Mouse (Mus musculus) CH12.LX (cell line): ENCODE data around the gene Pitx3. TPM values are rescaled to one million over a fixed set of nuclear protein-coding genes. Genes with fewer than 3 reads are reported as not detected.

ENCODE experiments used
- DNase-seq: peaks from one replicate; pipeline ENCODE4 v3.0.0-alpha.2; 2013; ENCODE audit errors: extremely low read depth
- H3K27ac ChIP-seq: 2 replicates; pipeline ENCODE4 v1.5.1; 2012; ENCODE audit warnings: low read depth, mild to moderate bottlenecking, control low read depth, moderate library complexity; ENCODE audit not compliant: insufficient read depth
- H3K27me3 ChIP-seq: replicated peaks from 2 replicates; pipeline ENCODE3; 2012; ENCODE audit warnings: inconsistent platforms
- H3K36me3 ChIP-seq, 2 experiments: replicated peaks in 1 of 2; 2 replicates each; pipeline versions ENCODE3 to v1.6.1; 2012; ENCODE audit warnings: inconsistent platforms in 1 of 2, low read length in 1 of 2, mild to moderate bottlenecking in 1 of 2, mixed read lengths in 1 of 2, moderate library complexity in 1 of 2; ENCODE audit not compliant: control insufficient read depth in 1 of 2, insufficient read depth in 1 of 2
- H3K4me1 ChIP-seq, 2 experiments: 2 replicates each; pipeline ENCODE4 v1.6.1; 2012; ENCODE audit warnings: inconsistent platforms in 1 of 2, moderate library complexity in 1 of 2; ENCODE audit not compliant: insufficient read depth in 2 of 2, control insufficient read depth in 1 of 2
- H3K4me2 ChIP-seq: 2 replicates; pipeline ENCODE4 v1.6.1; 2012; ENCODE audit warnings: low read depth, mild to moderate bottlenecking, control low read depth; ENCODE audit not compliant: poor library complexity, insufficient read depth, severe bottlenecking
- H3K4me3 ChIP-seq, 3 experiments: fragments of 150-350 bp in 1 of 3; sonication (generic) in 1 of 3; replicated peaks in 1 of 3; 2 replicates each; pipeline versions ENCODE3 to v1.5.1; 2011 to 2012; ENCODE audit warnings: low read depth in 2 of 3, low read length in 2 of 3, mild to moderate bottlenecking in 2 of 3, moderate library complexity in 2 of 3, control low read depth in 1 of 3, improper control_type of control experiment in 1 of 3, inconsistent platforms in 1 of 3, mixed read lengths in 1 of 3; ENCODE audit not compliant: poor library complexity in 1 of 3
- H3K79me2 ChIP-seq: replicated peaks from 2 replicates; pipeline ENCODE4 v1.6.1; 2012; ENCODE audit warnings: mild to moderate bottlenecking, moderate library complexity; ENCODE audit not compliant: control insufficient read depth, poor library complexity, insufficient read depth, severe bottlenecking; ENCODE audit errors: extremely low read depth
- H3K9ac ChIP-seq: 2 replicates; pipeline ENCODE4 v1.6.1; 2012; ENCODE audit warnings: low read depth, mild to moderate bottlenecking, control low read depth, moderate library complexity; ENCODE audit not compliant: insufficient read depth
- H3K9me3 ChIP-seq: replicated peaks from 2 replicates; pipeline ENCODE3; 2012; ENCODE audit warnings: low read length, inconsistent platforms, mixed read lengths
- CHD1 ChIP-seq: IDR thresholded peaks from 2 replicates; pipeline ENCODE4 v1.6.1; 2012; ENCODE audit warnings: low read depth, low read length, improper control_type of control experiment, inconsistent platforms
- CTCF ChIP-seq, 2 experiments: IDR thresholded peaks in 1 of 2; conservative IDR thresholded peaks in 1 of 2; 2 replicates each; pipeline ENCODE4 v1.5.1; 2011 to 2012; ENCODE audit warnings: low read depth in 2 of 2, low read length in 2 of 2, improper control_type of control experiment in 1 of 2, inconsistent platforms in 1 of 2, mild to moderate bottlenecking in 1 of 2, moderate library complexity in 1 of 2
- E2F4 ChIP-seq: IDR thresholded peaks from 2 replicates; pipeline ENCODE4 v1.6.1; 2011; ENCODE audit warnings: low read depth, low read length, improper control_type of control experiment; ENCODE audit not compliant: insufficient replicate concordance
- EP300 ChIP-seq: IDR thresholded peaks from 2 replicates; pipeline ENCODE4 v1.6.1; 2011; ENCODE audit warnings: low read length, improper control_type of control experiment
- ETS1 ChIP-seq: conservative IDR thresholded peaks from 2 replicates; pipeline ENCODE4 v1.6.1; 2012; ENCODE audit warnings: low read depth, mild to moderate bottlenecking, inconsistent platforms, low read length, improper control_type of control experiment, moderate library complexity
- JUND ChIP-seq: conservative IDR thresholded peaks from 2 replicates; pipeline ENCODE4 v1.6.1; 2011; ENCODE audit warnings: low read depth, low read length, improper control_type of control experiment
- KAT2A ChIP-seq: IDR thresholded peaks from 2 replicates; pipeline ENCODE4 v1.6.1; 2012; ENCODE audit warnings: low read length, improper control_type of control experiment, inconsistent platforms; ENCODE audit not compliant: insufficient replicate concordance
- MAFK ChIP-seq: IDR thresholded peaks from 2 replicates; pipeline ENCODE4 v1.6.1; 2011; ENCODE audit warnings: low read length, improper control_type of control experiment; ENCODE audit not compliant: insufficient replicate concordance
- MXI1 ChIP-seq: IDR thresholded peaks from 2 replicates; pipeline ENCODE4 v1.6.1; 2011; ENCODE audit warnings: mild to moderate bottlenecking, low read depth, low read length, improper control_type of control experiment
- NELFE ChIP-seq: IDR thresholded peaks from 2 replicates; pipeline ENCODE4 v1.6.1; 2011; ENCODE audit warnings: low read depth, low read length, improper control_type of control experiment
- NRF1 ChIP-seq: IDR thresholded peaks from 2 replicates; pipeline ENCODE4 v1.6.1; 2014; ENCODE audit warnings: low read depth, mild to moderate bottlenecking, inconsistent platforms, low read length, improper control_type of control experiment, moderate library complexity
- POLR2A ChIP-seq: IDR thresholded peaks from 2 replicates; pipeline ENCODE4 v1.6.1; 2011; ENCODE audit warnings: low read depth, mild to moderate bottlenecking, improper control_type of control experiment, low read length
- RAD21 ChIP-seq: IDR thresholded peaks from 2 replicates; pipeline ENCODE4 v1.6.1; 2011; ENCODE audit warnings: low read depth, mild to moderate bottlenecking, low read length, improper control_type of control experiment, moderate library complexity
- SMC3 ChIP-seq: IDR thresholded peaks from 2 replicates; pipeline ENCODE4 v1.6.1; 2011; ENCODE audit warnings: low read depth, low read length, improper control_type of control experiment
- TBP ChIP-seq: conservative IDR thresholded peaks from 2 replicates; pipeline ENCODE4 v1.6.1; 2011; ENCODE audit warnings: low read depth, low read length, improper control_type of control experiment
- TCF12 ChIP-seq: IDR thresholded peaks from 2 replicates; pipeline ENCODE4 v1.6.1; 2014; ENCODE audit warnings: low read depth, mild to moderate bottlenecking, inconsistent platforms, low read length, improper control_type of control experiment
- UBTF ChIP-seq: IDR thresholded peaks from 2 replicates; pipeline ENCODE4 v1.6.1; 2012; ENCODE audit warnings: low read depth, mild to moderate bottlenecking, inconsistent platforms, low read length, improper control_type of control experiment, moderate library complexity
- USF2 ChIP-seq: conservative IDR thresholded peaks from 2 replicates; pipeline ENCODE4 v1.6.1; 2011; ENCODE audit warnings: low read depth, low read length, improper control_type of control experiment
- ZC3H11A ChIP-seq: IDR thresholded peaks from 2 replicates; pipeline ENCODE4 v1.6.1; 2012; ENCODE audit warnings: low read depth, mild to moderate bottlenecking, inconsistent platforms, low read length, improper control_type of control experiment
- ZKSCAN1 ChIP-seq: IDR thresholded peaks from 2 replicates; pipeline ENCODE4 v1.6.1; 2012; ENCODE audit warnings: low read depth, inconsistent platforms, low read length, improper control_type of control experiment, borderline replicate concordance
- ZNF384 ChIP-seq: IDR thresholded peaks from 2 replicates; pipeline ENCODE4 v1.6.1; 2012; ENCODE audit warnings: low read depth, low read length, improper control_type of control experiment, inconsistent platforms
- dilution Hi-C: fragments of 300-500 bp; cut with MboI; formaldehyde crosslinking; loops from 2 replicates; pipeline ENCODE4 v1.14.3; 2020; ENCODE audit warnings: low sequenced_read_pairs; ENCODE audit not compliant: extremely low pct_unique_long_range_greater_than_20kb, extremely low pct_ligation_motif_present
- in situ Hi-C: fragments of 300-500 bp; cut with MboI; formaldehyde crosslinking; loops from 3 replicates; pipeline ENCODE4 v1.14.3; 2019; ENCODE audit warnings: low sequenced_read_pairs, low pct_ligation_motif_present, low pct_unique_long_range_greater_than_20kb, mixed read lengths
- polyA plus RNA-seq: library from polyadenylated mRNA; unstranded; fragments of >175 nt; gene quantifications from 2 replicates; pipeline ENCODE4 v1.2.1, GENCODE M21; 2012; ENCODE audit warnings: low read depth; ENCODE audit not compliant: insufficient read length
- total RNA-seq, 2 experiments: library from RNA; depleted of rRNA; stranded (reverse); fragments of 300-350 nt in 1 of 2; fragments of >200 nt in 1 of 2; gene quantifications; 2 replicates each; pipeline ENCODE4 v1.2.3; 2012 to 2014

The Pitx3 gene
- not detected in 2 replicates for total RNA-seq (2012; rRNA removed)
- total RNA-seq (2014; rRNA removed), result not detected in 2 replicates
- not detected in 2 replicates for polyA plus RNA-seq

DNA sequence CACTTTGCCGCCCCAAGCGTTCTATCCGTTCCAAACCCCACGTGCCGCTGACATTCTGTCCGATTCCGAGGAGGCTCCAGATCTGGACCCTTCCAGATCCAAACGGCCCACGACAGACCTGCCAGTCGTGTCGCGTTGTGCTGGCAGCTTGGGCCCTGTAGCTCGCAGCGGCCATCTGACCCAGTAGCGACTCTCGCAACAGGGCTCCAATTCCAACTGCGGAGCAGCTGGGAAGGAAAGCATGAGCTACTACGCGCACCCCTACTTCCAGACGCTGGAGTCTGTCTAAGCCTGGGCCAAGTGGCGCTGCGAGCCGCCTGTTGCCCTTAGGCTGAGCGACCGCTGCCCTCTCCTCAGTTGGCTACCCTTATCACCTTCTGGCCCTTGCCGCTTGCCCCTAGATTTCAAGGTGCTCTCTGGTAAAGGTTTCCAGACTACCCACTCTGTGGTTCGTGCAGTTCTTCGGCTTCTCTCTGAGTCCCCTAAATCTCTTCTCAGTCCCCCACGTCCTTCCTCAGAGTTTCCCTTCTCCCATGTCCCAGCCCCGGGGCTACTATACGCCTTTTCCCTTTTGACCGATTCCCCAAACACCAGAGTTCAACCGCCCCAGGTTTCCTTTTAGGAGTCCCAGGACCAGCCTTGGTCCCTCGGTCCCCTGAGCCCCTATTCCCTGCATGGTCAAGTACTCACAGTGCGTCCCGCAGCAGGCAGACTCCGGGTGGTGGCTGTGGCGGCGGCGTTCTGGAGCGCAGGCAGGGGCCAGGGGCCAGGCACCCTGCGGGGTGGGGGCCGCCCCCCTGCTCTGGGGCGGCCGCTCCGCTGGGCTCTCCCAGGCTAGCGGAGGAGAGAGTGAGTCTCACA lies at the start of gene Pitx3:
TSS of gene Pitx3 (minus strand) at position 816 of the 861 bp plus-strand sequence.
- Histone ChIP-seq H3K27me3 (peaks cover 80% of the 10 kb centered on the region), H3K9me3 (peaks cover 3% of the 10 kb centered on the region), H3K4me1 (peaks cover 2 to 14% of the 10 kb centered on the region in 2 experiments; a peak in 2 of 4 replicates), H3K27ac (no peak within 1 kb of the TSS), H3K9ac (no peak within 1 kb of the TSS), H3K79me2 (0 out of 2 replicates have a peak, but pooled peaks cover 2% of the 10 kb centered on the region), H3K4me2 (peak within 1 kb of the TSS; percentile 87), H3K36me3 (no peaks in the 10 kb centered on the region), H3K4me3 (peak within 1 kb of the TSS in 2 of 3 experiments; percentile 22 to 47)
- dilution Hi-C loops, result no loop called here
- in situ Hi-C loops, result no loop called here
- TF ChIP-seq SMC3 (no peak), ZKSCAN1 (no peak), MXI1 (no peak), UBTF (no peak), KAT2A (no peak), CTCF (conservative IDR thresholded peaks at IDR 0.05 in 1 of 2, IDR thresholded peaks at IDR 0.05 in 1 of 2; ENCODE audit: low read depth in 2 of 2, low read length in 2 of 2) (no peak), ZNF384 (no peak)
- TF ChIP-seq, all 38 proteins: peak for 0
- no peak for DNase-seq

GRCm38 (mm10) chr19:46187203-46187602 lies 39.1 kb upstream of the Pitx3 start:
- Histone ChIP-seq H3K27me3 (no peaks in the 10 kb centered on the region), H3K9me3 (no peaks in the 10 kb centered on the region), H3K4me3 (no peak overlapping the region), H3K4me2 (no peak overlapping the region), H3K79me2 (0 out of 2 replicates have a peak, but pooled peaks cover 3% of the 10 kb centered on the region), H3K36me3 (peaks cover 2 to 18% of the 10 kb centered on the region in 2 experiments), H3K27ac (no peak overlapping the region), H3K4me1 (peaks cover 4 to 20% of the 10 kb centered on the region in 2 experiments; a peak in 2 of 4 replicates), H3K9ac (no peak overlapping the region)
- dilution Hi-C loops (no loop called here), in situ Hi-C loops (no loop called here)
- DNase-seq, result no peak
- TF ChIP-seq ETS1, result 0 out of 2 replicates have a peak, but pooled peaks have one; percentile 15
- no peak for TF ChIP-seq JUND
- TF ChIP-seq, all 38 proteins: peak for 1

GRCm38 (mm10) chr19:46186611-46187010 lies 38.5 kb upstream of the Pitx3 start:
- no peak overlapping the region for H3K9ac ChIP-seq
- H3K4me3 ChIP-seq, result no peak overlapping the region
- dilution Hi-C loops (no loop called here), in situ Hi-C loops (no loop called here)
- DNase-seq, result peak; percentile 7
- no peak overlapping the region for H3K27ac ChIP-seq
- H3K79me2 ChIP-seq, result 0 out of 2 replicates have a peak, but pooled peaks cover 3% of the 10 kb centered on the region
- H3K4me2 ChIP-seq, result no peak overlapping the region
- peaks cover 4 to 20% of the 10 kb centered on the region in 2 experiments; a peak in 2 of 4 replicates for H3K4me1 ChIP-seq
- no peaks in the 10 kb centered on the region for H3K27me3 ChIP-seq
- peaks cover 4 to 17% of the 10 kb centered on the region in 2 experiments for H3K36me3 ChIP-seq
- TF ChIP-seq MAFK (no peak), NELFE (no peak), TBP (no peak), TCF12 (no peak), ETS1 (no peak), EP300 (no peak), CHD1 (no peak), USF2 (no peak), ZKSCAN1 (no peak), E2F4 (no peak), NRF1 (no peak), KAT2A (no peak), ZC3H11A (no peak), RAD21 (no peak), POLR2A (no peak)
- no peaks in the 10 kb centered on the region for H3K9me3 ChIP-seq
